Mouse (Mus musculus) liver, postnatal 0 days (tissue): ENCODE results near the gene Tspan15. TPM values are rescaled to one million over a fixed set of nuclear protein-coding genes. Genes with fewer than 3 reads are reported as not detected.
A peak's percentile ranks its signal among the peaks of the same experiment; 100 is the strongest.

ENCODE experiments used
- ATAC-seq: fragments of 200-750 bp; cut with Nextera tagmentation; 2 replicates; pipeline ENCODE4 v1.8.0; 2017; ENCODE audit warnings: mild to moderate bottlenecking, moderate library complexity
- DNase-seq: peaks from one replicate; pipeline ENCODE4 v3.0.0-alpha.2; 2016
- H3K27ac ChIP-seq: fragments of 300-500 bp; sonication (generic); 2 replicates; pipeline ENCODE4 v1.5.1; 2014; ENCODE audit warnings: antibody characterized with exemption, moderate library complexity, mild to moderate bottlenecking, low read depth
- H3K27me3 ChIP-seq: fragments of 300-500 bp; sonication (generic); 2 replicates; pipeline ENCODE4 v1.6.1; 2014; ENCODE audit warnings: low read length, control low read depth, mixed read lengths; ENCODE audit not compliant: insufficient read depth
- H3K36me3 ChIP-seq: fragments of 300-500 bp; sonication (generic); replicated peaks from 2 replicates; pipeline ENCODE4 v1.6.1; 2014; ENCODE audit warnings: mild to moderate bottlenecking, control low read depth, low read length, moderate library complexity, mixed read lengths; ENCODE audit not compliant: insufficient read depth
- H3K4me1 ChIP-seq: fragments of 300-500 bp; sonication (generic); 2 replicates; pipeline ENCODE4 v1.6.1; 2014; ENCODE audit warnings: antibody characterized with exemption, mild to moderate bottlenecking, control low read depth; ENCODE audit not compliant: insufficient read depth
- H3K4me2 ChIP-seq: fragments of 300-500 bp; sonication (generic); 2 replicates; pipeline ENCODE4 v1.6.1; 2014; ENCODE audit warnings: low read depth, mild to moderate bottlenecking, low read length, moderate library complexity, mixed read lengths
- H3K4me3 ChIP-seq: fragments of 300-500 bp; sonication (generic); 2 replicates; pipeline ENCODE4 v1.5.1; 2014; ENCODE audit warnings: low read depth, low read length
- H3K9ac ChIP-seq: fragments of 300-500 bp; sonication (generic); replicated peaks from 2 replicates; pipeline ENCODE4 v1.6.1; 2014; ENCODE audit warnings: mild to moderate bottlenecking, moderate library complexity
- H3K9me3 ChIP-seq: fragments of 300-500 bp; sonication (generic); 2 replicates; pipeline ENCODE4 v1.6.1; 2016; ENCODE audit warnings: mild to moderate bottlenecking, control low read depth, low read length, mixed read lengths
- CTCF ChIP-seq: sonication (generic); IDR thresholded peaks from 2 replicates; pipeline ENCODE4 v1.5.1; 2016; ENCODE audit warnings: antibody characterized with exemption, low read depth
- EP300 ChIP-seq: IDR thresholded peaks from 2 replicates; pipeline ENCODE4 v1.6.1; 2016; ENCODE audit warnings: antibody characterized with exemption, low read depth, mild to moderate bottlenecking
- WGBS: fragments of 180-500 bp; shearing (Covaris S2); extraction: QIAGEN DNeasy Blood & Tissue Kit; methylation state at CpG from one replicate; pipeline ENCODE4 v1.1.7; 2014; ENCODE audit not compliant: insufficient replicate concordance; 5-methylcytosine and 5-hydroxymethylcytosine counted together
- polyA plus RNA-seq: library from polyadenylated mRNA; unstranded; fragments of >200 nt; fragmentation: Nextera tagmentation; extraction: Ambion mirVana; gene quantifications from 2 replicates; pipeline ENCODE4 v1.2.1, GENCODE M21; 2015

The Tspan15 gene
- polyA plus RNA-seq, 1 experiment from 2014 or later, result 13.0 TPM

DNA sequence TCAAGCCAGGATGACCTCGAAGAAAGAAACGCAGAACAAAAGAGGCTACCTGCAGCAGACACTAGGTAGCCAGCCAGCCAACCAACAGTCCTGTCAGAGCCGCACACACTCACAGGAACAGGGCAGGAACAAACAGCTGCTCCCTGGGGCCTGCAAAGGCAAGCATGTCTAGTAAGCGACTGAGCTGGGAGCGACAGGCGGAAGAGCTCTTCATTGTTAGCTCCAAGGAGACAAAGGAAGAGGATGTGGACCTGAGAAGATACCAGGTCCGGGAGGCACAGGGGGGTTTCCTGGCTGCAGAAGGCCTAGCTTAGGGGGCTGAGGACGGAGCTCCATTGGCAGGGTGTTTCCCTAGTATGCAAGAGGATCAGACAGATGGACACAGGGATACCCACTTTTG, 13.9 kb downstream of the Tspan15 start:
- no peaks in the 10 kb centered on the region for H3K36me3 ChIP-seq
- H3K9ac ChIP-seq, result no peak overlapping the region
- DNase-seq, result no peak
- no peaks in the 10 kb centered on the region for H3K27me3 ChIP-seq
- 49% methylated on average over 8 of the region's 8 CpGs for WGBS
- H3K4me2 ChIP-seq, result no peak overlapping the region
- TF ChIP-seq CTCF, result no peak
- no peak for TF ChIP-seq EP300
- H3K9me3 ChIP-seq, result no peaks in the 10 kb centered on the region
- 0 out of 2 replicates have a peak, but pooled peaks have one; percentile 13 for ATAC-seq
- peak overlapping the region; percentile 75 for H3K27ac ChIP-seq
- no peak overlapping the region for H3K4me3 ChIP-seq
- peaks cover 47% of the 10 kb centered on the region for H3K4me1 ChIP-seq

DNA sequence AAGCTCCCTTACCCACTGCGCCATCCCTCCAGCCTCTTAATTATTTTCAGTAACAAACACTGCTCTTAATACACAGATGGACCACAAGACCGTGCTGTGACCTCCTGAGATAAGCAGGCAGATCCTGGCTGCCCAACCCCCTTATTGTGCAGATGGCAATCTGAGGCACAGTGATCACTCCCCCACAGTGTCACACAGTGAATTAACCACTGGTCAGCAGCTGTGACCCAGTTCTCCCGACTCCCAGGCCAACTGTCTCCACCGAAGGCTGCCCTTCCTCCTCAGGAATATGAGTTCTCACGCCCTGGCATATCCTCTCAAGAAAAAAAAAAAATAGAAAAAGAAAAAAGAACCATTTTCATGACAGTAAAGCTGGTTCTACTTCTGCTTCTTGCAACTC, 14.5 kb downstream of the Tspan15 start:
- TF ChIP-seq CTCF (peak; percentile 7; the same call in 1 of the 2 replicates), EP300 (peak; percentile 89)
- Histone ChIP-seq H3K27me3 (no peaks in the 10 kb centered on the region), H3K4me1 (peaks cover 41% of the 10 kb centered on the region), H3K4me2 (peak overlapping the region; percentile 58), H3K27ac (peak overlapping the region; percentile 75), H3K9ac (no peak overlapping the region), H3K9me3 (no peaks in the 10 kb centered on the region), H3K36me3 (no peaks in the 10 kb centered on the region), H3K4me3 (no peak overlapping the region)
- ATAC-seq (peak; percentile 70), DNase-seq (peak; percentile 50)
- WGBS, result 28% methylated on average over 5 of the region's 5 CpGs

DNA sequence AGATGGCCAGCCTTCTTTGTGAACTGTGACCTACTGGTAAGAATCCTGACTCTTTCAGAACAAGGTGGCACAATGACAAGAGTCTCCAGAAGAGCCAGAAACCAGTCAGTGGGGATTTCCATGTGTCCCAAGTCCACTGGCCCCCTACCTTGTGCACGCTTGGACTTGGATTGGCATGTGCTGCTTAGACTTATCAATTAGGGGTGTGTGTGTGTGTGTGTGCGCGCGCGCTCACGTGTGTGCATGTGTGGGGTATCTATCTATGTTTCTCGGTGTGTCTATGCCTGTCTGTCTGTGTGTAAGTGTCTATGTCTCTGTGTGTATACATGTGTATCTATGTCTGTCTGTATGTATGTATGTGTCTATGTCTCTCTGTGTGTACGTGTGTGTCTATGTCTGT, 15.4 kb downstream of the Tspan15 start:
- H3K9ac ChIP-seq, result peak overlapping the region; percentile 34; the same call in 1 of the 2 replicates
- no peak for TF ChIP-seq EP300
- no peak for TF ChIP-seq CTCF

DNA sequence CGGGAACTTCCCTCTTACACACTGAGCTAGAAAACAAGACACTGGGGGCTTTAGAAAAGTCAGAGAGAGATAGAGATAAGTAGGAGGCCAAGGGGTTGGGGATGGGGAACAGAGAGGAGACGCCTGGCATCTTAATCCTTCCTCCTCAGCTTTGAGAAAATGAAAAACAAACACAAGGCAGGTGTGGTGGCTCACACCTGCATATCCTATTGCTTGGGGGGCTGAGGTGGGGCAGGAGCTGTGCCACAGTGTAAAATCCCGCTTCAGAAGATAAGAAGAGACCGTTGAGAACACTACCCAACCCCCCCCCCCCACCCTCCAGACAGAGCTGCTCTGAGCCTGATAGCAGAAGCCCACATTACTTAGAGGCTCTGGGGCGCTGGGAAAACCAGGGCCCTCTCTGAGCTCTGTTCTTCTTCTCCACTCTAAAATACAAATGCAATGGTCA, 15.9 kb downstream of the Tspan15 start:
- DNase-seq (no peak), ATAC-seq (peak; percentile 84)
- WGBS, result 33% methylated on average over 5 of the region's 5 CpGs
- H3K4me1 ChIP-seq, result peaks cover 31% of the 10 kb centered on the region
- H3K27ac ChIP-seq, result peak overlapping the region; percentile 75
- H3K9ac ChIP-seq, result no peak overlapping the region; the same call in 1 of the 2 replicates
- no peaks in the 10 kb centered on the region for H3K27me3 ChIP-seq
- no peaks in the 10 kb centered on the region for H3K36me3 ChIP-seq
- no peak overlapping the region for H3K4me3 ChIP-seq
- TF ChIP-seq EP300 (peak; percentile 81), CTCF (no peak)
- peak overlapping the region; percentile 58 for H3K4me2 ChIP-seq
- H3K9me3 ChIP-seq, result no peaks in the 10 kb centered on the region

More for the DNA sequence above, 15.4 kb downstream of the Tspan15 start:
- Histone ChIP-seq H3K27ac (peak overlapping the region; percentile 75), H3K4me1 (peaks cover 31% of the 10 kb centered on the region), H3K27me3 (no peaks in the 10 kb centered on the region), H3K9me3 (no peaks in the 10 kb centered on the region), H3K4me3 (no peak overlapping the region), H3K4me2 (peak overlapping the region; percentile 58), H3K36me3 (no peaks in the 10 kb centered on the region)
- ATAC-seq (peak; percentile 35), DNase-seq (peak; percentile 21)
- WGBS, result 65% methylated on average over 8 of the region's 8 CpGs

DNA sequence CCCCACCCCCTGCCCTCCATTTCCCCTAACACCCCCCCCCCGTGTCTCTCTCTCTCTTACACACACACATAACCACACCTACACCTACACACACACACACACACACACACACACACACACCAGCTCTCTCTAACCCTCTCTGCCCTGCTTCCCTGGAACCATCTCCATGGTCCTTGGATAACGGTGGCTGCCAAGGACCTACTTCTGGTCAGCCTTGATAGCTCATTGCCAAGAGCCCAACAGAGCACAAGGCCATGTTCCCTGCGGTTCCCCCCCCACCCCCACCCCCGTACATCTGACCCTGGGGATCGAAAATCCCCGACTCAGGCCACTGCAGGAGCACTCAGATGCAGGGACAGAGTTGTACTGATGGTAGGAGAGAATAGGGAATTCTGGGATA, 19.7 kb downstream of the Tspan15 start:
- no peak overlapping the region for H3K27ac ChIP-seq
- TF ChIP-seq EP300, result no peak
- H3K27me3 ChIP-seq, result no peaks in the 10 kb centered on the region
- no peaks in the 10 kb centered on the region for H3K36me3 ChIP-seq
- H3K9me3 ChIP-seq, result peaks cover 2% of the 10 kb centered on the region; the same call in 1 of the 2 replicates
- H3K9ac ChIP-seq, result no peak overlapping the region
- no peak overlapping the region for H3K4me3 ChIP-seq
- 65% methylated on average over 5 of the region's 6 CpGs for WGBS
- H3K4me1 ChIP-seq, result peaks cover 11% of the 10 kb centered on the region
- no peak overlapping the region for H3K4me2 ChIP-seq
- DNase-seq, result no peak
- ATAC-seq, result no peak

DNA sequence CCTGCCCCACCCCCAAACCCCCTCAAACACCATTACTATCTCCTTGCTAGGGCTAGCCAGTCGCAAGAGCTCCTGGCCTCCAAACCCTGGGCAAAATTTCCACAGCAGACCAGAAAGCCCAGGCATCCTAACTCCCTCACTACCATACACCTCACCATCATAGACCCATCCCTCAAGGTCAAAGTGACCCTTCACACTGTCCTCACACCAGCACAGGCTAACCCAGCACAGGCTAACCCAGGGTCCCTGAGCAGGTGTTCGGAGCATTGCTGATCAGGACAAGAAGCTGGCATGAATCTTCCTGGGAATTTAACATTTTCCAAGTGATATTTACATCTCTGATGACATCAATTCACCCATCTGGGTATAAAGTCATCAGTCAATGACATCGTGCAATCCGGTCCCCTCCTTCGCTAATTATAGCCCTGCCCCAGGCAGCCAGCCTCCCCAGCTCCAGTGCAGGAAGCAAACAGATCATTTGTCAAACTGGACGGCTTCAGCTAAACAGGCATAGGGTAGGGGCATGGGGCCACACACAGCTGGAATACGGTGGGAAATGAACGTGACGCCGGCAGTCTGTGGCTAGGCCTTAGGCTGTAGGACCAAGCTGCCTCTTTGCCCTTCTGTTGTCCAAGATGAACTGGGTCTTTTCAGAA, 22.7 kb downstream of the Tspan15 start:
- peaks cover 2% of the 10 kb centered on the region; the same call in 1 of the 2 replicates for H3K4me1 ChIP-seq
- H3K27ac ChIP-seq, result no peak overlapping the region
- H3K4me3 ChIP-seq, result no peak overlapping the region
- H3K9ac ChIP-seq, result no peak overlapping the region
- TF ChIP-seq EP300 (no peak), CTCF (no peak)
- ATAC-seq (no peak), DNase-seq (no peak)
- H3K36me3 ChIP-seq, result no peaks in the 10 kb centered on the region
- no peak overlapping the region for H3K4me2 ChIP-seq
- peaks cover 2% of the 10 kb centered on the region; the same call in 1 of the 2 replicates for H3K9me3 ChIP-seq
- no peaks in the 10 kb centered on the region for H3K27me3 ChIP-seq
- 62% methylated on average over 10 of the region's 10 CpGs for WGBS
